Mouse (Mus musculus): ENCODE results near the gene Eef2.

Eef2 gene

GRCm38 (mm10) chr10:81176466-81177271 lies at the start of gene Eef2:
Gene Eef2, plus strand, starts transcription at chr10:81176631.
- DNase-seq (ENCODE audit: low read depth, low spot score): peak; percentile 99

DNA sequence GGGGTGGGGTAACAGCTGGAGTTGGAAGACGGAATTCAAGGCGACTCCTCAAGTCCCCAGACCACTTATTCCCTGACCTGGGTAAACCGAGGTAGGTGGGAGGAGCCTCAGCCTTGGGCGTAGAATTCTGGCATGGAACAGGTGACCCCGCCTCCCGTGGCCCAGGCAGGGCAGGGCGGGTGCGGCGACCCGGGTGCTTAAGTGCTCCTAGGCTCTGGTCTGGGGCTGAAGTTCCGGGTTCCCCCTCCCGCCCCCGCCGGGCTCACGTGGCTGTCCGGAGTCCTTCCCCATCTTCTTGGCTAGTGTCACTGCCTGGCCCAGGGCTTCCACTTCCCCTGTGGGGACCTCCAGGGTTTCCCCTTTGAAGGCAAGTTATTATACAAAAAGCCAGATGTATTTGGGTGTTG lies 42.2 kb upstream of the Eef2 start:
- DNase-seq (ENCODE audit: low read depth, low spot score): peak; percentile 71

DNA sequence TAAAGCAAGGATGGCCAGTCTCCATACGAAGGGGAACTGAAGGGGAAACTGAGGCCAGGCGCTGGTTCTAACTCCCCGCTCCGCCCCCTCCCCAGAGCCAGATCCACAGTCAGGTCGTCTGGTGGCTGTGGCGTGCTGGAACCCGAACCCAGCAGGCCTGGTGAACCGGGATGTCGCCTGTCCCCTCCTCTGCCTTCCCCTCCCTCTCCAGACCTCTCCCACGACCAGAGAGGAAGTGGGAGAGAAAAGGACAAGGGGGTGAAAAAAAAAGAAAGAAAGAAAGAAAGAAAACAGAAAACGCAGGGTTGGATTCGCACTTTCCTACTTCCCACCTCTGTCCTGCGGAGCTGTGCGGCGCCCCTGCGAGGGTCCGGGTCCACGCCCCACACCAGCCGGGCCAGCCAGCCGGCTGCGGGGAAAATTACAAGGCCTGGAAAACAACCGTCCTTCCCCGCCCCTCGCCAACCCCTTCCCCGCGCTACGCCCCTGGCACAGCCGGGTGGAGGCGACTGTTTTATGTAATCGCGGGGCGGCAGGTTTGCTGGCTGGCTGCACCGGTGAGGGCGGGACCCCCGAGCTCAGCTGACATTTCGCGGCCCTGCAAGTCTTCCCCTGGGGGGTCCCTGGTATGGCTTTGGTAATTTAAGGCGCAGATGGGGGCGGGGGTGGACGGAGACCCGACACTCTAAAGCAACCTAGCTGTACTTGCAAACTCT lies 41.3 kb upstream of the Eef2 start, which contains the start of gene Zbtb7a:
Zbtb7a (plus strand) TSS at position 255 of the 716 bp plus-strand sequence.
- DNase-seq (ENCODE audit: low read depth, low spot score): no peak

DNA sequence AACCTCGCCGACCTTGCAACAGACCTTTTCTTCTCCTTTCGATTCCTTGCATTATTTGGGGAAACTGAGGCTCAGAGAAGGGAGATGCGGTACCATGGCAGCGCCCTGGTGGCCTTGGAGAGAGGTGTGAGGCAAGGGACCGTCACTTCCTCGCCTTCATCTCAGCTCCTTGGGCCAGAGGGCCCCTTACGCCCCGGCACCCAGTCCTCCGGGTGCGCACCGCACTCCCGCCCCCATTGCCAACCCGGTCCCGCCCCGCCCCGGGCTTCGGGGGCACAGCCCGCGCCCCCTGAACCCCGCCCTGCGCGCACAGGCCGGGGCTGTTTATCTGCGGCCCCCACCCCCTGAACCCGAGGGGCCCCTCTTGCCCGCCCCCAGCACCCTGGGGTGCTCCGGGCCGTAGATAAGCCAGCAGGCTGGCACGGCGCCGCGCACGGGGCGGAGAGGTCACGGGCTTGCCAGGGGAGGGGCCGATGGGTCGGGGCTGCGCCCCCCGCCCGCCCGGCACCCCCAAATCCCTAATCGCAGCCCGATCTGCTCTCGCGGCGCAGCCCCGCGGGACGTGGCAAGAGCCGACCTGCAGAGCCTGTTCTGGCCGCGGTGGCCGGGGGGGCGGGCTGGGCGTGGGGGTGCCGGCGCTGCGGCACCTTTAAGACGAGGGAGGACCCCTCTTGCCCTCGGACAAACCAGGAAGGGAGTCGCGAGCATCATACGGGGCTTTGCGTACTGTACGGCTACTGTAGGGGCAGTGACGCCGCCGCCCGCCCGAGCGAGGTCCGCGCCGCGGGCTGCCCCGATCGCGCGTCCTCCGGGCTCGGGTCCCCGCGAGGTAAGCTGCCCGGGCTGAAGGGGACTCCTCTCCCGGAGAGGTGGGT lies 40.4 kb upstream of the Eef2 start:
- DNase-seq (ENCODE audit: low read depth, low spot score): peak; percentile 72

GRCm38 (mm10) chr10:81136706-81137231 lies 39.7 kb upstream of the Eef2 start:
- DNase-seq (ENCODE audit: low read depth, low spot score): peak; percentile 80

- DNase-seq (ENCODE audit: low read depth, low spot score): peak; percentile 99
Measured at GRCm38 (mm10) chr10:81137252-81138130, 38.9 kb upstream of the Eef2 start.

DNA sequence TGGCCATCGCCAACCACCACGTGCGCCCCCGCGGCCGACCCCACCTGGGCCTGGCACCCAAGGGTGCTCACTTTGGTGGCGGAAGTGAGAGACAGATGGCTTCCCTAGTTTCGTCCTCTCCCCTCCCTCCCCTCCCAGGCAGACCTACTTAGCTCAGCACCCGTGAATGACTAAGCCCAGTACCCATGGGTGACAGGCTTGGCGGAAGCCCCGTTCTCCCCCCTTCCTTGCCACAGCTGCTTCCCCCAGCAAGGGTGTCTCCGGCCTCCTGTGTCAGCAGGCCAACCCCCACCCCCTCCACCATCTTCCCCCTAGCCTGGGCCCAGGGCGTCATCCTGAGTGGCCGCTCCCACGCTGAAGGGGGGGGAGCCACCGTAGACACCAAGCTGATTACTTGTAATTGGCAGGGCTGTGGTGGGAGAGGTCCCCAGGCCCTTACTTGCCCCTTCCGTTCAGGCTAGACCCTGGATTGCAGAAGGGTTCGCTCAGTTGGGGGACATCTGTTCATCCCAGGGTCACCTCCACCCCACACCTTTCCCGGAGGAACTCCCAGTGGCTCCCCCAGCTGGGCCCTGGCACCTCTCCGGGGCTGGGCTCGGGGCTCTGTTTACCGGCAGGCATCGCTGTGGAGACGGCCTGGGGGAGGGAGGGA lies 38.2 kb upstream of the Eef2 start:
- peak; percentile 63 for DNase-seq (ENCODE audit: low read depth, low spot score)

DNA sequence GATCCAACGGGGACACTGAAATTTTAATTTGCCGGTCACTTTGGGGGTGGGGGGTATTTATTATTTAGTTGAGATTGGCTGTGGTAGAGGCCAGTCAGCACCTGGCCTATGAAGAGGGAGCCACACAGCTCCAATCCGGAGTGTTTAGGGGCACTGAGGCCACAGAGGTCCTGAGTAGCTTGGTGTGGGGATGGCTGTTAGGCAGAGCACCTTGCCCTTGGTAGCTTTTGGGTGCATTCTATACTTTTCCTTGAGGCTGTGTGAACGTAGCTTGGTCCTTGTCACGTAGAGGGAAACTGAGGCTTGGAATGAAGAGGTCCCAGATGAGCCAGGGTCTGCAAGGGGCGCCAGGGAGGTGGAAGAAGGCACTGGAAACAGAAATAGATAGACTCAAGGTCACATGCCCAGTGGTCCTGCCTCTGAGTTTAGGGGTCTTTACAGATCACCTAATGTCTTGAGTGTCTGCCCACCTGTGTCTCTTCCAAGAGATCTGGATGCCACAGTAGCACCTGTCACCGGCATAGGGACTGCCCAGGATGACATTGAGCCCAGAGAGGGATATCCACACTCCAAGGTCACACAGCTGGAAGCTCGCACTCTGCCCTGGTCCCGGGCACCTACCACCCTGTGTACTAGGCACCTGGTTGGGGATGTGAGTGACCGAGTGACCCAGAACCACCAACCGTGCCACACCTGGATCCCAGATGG lies 37.5 kb upstream of the Eef2 start:
- DNase-seq (ENCODE audit: low read depth, low spot score): no peak

DNA sequence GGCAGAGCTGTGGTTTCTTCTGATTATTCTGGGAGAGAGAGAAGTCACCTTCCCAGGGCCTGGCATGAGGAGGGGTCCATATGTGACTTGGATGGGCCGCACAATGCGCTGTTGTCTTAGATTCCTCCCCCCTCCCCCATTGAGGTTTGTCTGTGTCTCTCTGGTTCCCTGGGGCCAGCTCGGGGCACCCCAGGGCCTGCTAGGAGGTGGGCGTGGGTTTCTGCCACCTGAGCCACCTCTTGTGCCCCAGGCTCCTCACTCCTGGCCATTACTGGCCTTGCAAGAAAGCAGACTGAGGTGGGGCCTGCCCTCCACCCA lies 36.9 kb upstream of the Eef2 start:
- no peak for DNase-seq (ENCODE audit: low read depth, low spot score)

DNA sequence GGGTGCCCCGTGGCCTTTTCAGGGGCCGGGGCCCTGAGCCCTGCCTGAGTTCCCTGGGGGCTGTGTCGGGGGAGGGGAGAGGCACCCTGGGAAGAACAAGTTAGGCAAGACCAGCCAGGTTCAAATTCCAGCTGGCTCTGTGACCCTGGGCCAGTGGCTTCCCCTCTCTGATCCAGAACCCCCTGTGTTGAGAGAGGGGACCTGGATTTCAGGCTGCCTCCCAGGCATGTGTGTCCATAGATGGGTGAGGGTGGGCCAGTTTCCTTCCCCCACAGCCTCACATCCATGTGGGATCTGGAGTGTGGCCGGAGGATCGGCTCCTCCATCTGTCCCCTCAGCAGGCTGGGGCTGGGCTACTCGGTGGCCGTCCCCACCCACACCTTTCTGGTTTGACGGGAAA lies 36.4 kb upstream of the Eef2 start:
- no peak for DNase-seq (ENCODE audit: low read depth, low spot score)

- DNase-seq (ENCODE audit: low read depth, low spot score): no peak
Measured at GRCm38 (mm10) chr10:81140717-81141454, 35.5 kb upstream of the Eef2 start.

DNA sequence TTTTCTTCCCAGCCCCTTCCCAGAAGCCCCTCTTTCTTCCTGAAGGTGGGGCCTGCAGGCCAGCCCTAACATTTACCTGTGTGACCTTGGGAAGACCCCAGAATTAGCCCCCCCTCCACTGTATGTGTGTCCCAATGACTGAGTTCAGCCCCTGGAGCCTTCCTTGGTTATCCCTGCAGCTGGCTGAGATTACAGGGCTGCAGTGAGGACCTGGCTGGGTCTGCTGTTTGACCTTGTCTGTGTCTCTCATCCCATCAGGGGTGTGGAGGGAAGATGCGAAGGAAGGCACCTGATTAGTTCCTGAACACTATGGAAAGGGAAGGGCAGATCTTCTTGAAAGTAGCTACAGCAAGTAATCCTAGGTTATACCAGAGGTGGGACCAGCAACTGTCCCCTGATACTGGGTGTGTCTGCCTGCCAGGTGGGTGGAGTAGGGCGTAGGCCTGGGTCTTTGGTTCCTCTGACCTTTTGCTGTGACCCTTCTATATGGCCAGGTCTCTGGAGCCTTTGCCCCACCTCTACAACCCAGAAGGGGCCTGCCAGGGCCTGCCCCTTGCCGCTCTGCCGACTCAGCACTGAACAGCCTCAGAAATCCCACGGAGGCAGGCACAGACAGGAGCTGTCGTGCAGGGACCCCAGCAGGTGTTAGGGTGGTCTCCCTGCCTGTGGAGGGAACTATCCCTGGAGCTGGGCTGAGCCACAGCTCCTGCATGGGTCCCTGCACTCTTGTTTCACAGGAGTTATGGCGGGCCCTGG lies 34.8 kb upstream of the Eef2 start:
- no peak for DNase-seq (ENCODE audit: low read depth, low spot score)

GRCm38 (mm10) chr10:81142551-81142981 lies 33.9 kb upstream of the Eef2 start:
- DNase-seq (ENCODE audit: low read depth, low spot score): no peak

DNA sequence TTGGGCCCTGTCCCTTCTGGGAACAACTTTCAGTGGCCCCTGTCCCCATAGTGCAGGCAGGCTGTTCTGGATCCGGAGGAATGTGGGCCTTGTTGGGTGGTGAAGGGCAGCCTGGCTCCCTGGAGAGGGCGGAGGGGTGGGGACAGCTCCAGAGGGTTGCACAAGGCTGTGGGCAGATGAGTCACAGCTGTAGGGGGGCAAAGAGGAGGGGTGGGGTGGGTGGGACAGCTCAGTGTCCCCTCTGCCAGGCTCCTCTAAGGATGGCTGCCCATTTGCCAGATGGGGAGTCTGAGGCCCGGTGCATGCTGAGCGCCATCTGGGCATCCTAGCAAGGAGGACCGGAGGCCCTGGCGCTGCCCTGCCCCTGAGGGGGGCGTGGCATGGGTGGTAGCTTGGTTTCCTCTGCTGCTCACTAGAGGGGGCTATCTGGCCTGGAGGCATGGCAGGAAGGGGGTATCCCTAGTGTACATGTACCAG lies 33.2 kb upstream of the Eef2 start:
- DNase-seq (ENCODE audit: low read depth, low spot score): no peak

DNA sequence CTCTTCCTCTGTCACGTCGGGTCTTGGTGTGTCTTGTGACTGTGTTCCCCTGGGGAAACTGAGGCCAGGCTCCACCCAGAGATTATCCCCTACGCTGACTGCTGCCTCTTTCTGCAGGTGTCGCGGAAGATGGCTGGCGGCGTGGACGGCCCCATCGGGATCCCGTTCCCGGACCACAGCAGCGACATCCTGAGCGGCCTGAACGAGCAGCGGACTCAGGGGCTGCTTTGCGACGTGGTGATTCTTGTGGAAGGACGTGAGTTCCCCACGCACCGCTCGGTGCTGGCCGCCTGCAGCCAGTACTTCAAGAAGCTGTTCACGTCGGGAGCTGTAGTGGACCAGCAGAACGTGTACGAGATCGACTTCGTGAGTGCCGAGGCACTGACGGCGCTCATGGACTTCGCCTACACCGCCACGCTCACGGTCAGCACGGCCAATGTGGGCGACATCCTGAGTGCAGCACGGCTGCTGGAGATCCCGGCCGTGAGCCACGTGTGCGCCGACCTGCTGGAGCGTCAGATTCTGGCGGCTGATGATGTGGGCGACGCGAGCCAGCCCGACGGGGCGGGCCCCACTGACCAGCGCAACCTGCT lies 32.5 kb upstream of the Eef2 start:
- no peak for DNase-seq (ENCODE audit: low read depth, low spot score)

DNA sequence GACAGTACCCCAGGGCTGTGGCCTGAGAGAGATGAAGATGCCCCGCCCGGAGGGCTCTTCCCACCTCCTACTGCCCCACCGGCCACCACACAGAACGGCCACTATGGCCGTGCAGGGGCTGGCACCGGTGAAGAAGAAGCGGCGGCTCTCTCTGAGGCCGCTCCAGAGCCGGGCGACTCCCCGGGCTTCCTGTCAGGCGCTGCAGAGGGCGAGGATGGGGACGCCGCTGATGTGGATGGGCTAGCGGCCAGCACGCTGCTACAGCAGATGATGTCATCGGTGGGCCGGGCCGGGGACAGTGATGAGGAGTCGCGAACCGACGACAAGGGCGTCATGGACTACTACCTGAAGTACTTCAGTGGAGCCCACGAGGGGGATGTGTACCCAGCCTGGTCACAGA lies 31.8 kb upstream of the Eef2 start:
- no peak for DNase-seq (ENCODE audit: low read depth, low spot score)

GRCm38 (mm10) chr10:81145307-81145706 lies 31.1 kb upstream of the Eef2 start:
- no peak for DNase-seq (ENCODE audit: low read depth, low spot score)

GRCm38 (mm10) chr10:81145778-81146177 lies 30.7 kb upstream of the Eef2 start:
- DNase-seq (ENCODE audit: low read depth, low spot score): no peak
